Mouse (Mus musculus): Measurements from ENCODE around the gene Fus.

Gene Fus

DNA sequence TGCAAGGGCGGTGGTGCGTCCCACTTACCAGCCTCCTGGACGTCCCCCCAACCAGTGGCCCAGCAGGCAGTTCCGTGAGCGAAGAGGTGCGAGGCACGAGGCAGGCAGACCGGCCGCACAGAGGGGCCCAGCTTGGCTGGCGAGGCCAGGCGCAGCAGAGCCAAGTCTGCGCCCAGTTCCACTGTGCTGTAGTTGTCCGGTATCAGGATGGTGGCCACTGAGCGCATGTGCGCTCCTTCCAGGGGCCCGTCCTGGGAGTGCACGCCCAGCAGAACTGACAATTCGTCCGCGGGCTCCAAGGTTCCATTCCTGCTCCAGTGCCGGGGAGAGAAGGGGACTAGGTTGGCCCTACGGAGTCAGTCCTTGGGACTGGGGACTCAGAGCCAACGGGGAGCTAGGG lies 22.6 kb upstream of the Fus start:
- DNase-seq (ENCODE audit: low spot score): peak; percentile 68

DNA sequence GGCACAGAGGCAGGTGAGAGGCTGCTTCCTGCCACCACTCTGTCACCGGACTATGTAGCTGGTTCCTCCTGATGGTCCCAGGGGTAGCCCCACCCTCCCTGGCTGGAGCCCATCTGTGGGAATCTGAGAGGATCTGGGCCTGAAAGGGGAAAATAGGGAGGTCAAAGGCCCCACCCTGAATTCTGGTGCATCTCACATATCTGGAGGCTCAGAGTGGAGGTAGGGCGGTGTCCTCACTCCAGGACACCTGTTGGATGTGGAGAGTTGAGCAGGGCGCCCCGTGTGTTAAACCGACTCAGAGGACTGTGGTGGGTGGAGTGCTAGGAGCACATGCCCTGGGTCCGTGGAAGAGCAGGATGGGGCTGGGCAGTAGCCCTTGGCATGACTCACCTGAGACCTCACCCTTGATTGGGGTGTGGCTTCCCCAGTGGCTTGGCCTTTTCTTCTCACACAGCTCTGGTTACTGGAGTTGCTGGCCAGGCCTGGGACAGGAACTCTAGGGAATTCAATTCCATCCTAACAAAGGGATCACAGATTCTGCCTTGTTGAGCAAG lies 20.7 kb upstream of the Fus start, which contains the start of gene Prss36:
Gene Prss36 (minus strand): TSS at position 256 of the 554 bp plus-strand sequence.
- DNase-seq (ENCODE audit: low spot score): no peak

DNA sequence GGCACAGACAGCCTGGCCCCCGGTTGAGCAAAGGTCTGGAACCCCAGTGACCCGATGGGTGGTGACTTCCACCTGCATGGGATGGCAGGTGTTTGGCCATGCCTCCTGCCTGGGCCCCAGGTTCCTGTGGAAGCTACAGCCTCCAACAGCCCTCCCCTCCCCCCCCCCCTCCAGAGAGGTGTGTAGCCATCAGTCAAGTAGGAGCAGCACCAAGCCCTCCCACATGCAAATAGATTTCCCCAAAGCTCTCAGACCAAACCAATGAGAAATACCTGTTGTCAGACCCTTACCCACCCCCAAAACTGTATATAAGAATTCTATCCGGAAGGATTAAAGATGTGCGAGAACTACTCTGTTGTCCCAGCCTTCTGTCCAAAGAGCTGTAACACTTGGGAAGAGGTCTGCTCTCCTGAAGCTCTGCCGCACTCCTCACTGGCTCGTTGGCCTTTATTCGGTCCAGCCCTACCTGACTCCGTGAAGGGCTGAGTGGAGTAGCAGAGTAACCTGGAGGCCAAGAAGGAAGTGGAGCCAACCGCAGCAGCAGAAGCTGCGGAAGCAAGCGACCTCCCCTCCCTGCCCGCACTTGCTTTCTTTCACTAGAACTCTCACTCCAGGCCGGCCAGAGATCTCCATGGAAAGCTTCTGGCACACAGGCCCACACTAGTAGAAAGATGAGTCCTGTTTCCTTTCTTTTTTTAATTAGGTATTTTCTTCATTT lies 14.2 kb upstream of the Fus start:
- DNase-seq (ENCODE audit: low spot score): no peak

DNA sequence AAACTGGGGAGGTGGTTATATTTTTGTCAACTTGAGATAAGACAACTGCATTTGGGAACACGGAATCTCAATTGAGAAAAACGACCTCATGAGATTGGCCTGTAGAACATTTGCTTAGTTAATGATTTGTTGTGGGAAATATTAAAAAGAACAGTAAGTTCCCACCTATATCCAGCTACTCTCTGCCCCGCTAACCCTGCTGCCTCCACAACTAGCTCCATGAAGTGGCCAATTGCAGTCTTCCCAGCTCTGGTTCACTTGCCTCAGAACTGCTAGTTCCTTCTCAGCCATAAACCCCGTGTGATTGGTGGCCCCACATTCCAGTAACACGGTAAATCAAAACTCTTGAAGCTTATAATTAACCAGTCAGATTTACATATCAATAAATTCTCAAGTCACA lies 7.9 kb upstream of the Fus start:
- peak; percentile 22 for DNase-seq (ENCODE audit: low spot score)

DNA sequence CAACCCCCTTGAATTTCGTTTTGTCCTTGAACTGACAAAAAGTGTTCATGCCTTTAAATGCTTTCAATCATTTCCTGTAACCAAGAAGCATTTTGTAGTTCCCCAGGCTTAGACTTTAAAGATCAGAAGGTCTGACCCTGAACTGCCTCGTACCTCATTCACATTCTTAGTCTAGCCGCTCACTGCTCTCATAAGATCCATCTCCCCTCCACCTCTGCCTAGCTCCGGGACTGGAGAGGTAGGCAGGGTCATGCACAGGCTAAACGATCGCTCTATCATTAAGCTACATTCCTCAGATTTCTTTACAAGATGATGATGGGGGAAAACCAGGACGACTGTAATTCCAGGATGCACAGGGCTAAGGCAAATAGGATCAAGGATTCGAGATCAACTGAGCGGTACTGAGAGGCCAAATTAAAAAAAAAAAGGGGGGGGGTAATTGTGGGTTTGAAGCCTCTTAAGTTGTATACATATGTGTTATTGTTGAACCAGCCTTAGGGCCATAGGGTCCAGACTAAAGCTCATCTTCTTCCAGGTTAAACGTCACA lies 812 bp upstream of the Fus start:
- DNase-seq (ENCODE audit: low spot score): no peak

DNA sequence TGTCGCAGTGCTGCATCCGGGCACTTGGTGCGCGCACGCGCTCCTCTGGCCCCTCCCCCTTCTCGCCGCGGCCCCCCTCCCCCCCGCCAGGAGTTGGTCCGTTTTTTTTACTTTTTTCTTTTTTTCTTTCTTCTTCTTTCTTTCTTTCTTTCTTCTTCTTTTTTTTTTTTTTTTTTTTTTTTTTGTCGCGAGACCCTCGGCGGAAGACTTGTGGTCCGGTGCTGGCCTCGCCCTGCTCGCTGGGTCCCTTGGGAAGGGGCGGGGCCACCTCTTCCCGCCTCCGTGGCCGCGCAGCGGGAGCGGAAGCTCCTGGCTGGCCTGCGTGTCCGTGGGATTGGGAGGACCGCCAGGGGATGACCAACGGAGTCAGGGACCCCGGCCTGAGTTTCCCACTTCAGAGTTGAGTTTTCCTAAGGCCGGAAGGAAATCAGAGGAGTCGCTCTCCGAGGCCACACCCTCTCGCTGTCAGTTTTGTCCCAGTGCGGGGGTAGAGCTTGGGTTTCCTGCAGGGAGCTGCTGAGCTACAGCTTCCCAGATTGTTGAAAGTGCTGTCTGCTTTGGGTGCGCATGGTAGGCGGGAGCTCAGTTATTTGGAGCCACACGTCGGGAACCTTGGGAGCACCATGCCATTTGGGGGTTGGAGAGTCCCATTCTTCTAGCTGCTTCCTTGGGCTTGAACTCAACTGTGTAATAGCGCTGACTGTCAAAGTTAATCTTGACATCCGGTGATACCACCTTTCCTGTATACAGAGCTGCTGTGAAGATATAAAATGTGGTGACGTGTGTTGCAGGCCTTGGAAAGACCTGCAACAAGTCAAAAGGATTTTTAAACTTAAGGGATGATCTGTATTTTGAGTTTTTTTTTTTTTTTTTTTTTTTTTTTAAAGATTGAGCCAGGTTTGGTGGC lies 918 bp downstream of the Fus start:
- peak; percentile 88 for DNase-seq (ENCODE audit: low spot score)

DNA sequence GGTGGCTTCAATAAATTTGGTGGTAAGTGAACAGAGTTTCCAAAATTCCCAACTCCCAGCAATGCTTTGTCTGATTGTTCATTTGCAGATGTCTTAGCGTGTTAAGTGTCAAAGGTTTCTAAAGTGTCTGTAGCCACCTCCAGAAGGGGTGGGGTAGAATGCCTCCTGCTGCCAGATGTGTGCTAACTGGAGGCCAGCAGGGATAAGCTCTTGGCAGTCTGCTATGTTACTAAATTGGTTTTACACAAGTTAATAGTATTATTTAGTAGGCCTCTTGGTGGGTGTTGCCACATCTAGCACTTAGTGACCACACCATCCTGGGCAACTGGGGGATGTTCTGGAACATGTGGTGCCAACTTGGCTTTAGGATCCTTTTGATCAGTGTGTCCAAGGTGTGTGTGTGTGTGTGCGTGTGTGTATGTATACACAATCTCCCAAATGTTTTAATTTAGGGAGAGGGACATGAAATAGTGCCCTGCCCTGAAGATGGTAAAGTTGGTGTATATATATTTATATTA lies 7.2 kb downstream of the Fus start:
- DNase-seq (ENCODE audit: low spot score): no peak

DNA sequence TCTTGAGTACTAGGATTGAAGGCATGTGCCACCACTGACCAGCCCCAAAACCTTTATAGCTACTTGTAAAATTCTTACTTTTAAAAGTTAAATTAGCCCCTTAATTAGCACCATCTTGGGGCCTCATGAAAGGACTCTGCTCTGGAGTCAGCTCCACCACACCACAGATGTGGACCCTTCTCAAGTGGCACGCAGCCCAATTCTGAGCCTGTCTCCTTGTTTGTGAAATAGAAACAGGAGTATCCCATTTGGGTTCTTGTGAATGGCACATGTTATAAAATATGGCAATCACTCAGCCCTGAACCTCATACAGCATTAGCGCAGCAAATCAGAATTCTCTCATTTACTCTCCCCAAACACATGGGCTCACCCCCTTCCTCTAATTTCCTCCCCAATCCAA lies 11.6 kb downstream of the Fus start:
- DNase-seq (ENCODE audit: low spot score): no peak

DNA sequence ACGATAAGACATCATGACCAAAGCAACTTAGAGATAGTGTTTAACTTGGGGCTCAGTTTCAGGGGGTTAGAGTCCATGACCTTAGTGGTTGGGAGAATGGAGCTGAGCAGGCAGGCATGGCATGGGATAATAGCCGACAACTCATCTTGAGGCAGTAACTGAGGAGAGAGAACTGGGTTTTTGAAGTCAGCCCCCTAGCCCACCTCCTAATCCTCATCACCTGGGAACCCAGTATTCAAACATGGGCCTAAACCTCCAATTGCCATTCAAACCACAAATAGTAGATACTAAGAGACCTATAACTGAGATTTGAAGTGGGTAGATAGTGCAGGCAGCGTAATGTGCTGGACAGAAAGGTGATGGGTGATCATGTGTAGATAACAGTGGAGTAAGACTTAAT lies 13.3 kb downstream of the Fus start:
- no peak for DNase-seq (ENCODE audit: low spot score)

DNA sequence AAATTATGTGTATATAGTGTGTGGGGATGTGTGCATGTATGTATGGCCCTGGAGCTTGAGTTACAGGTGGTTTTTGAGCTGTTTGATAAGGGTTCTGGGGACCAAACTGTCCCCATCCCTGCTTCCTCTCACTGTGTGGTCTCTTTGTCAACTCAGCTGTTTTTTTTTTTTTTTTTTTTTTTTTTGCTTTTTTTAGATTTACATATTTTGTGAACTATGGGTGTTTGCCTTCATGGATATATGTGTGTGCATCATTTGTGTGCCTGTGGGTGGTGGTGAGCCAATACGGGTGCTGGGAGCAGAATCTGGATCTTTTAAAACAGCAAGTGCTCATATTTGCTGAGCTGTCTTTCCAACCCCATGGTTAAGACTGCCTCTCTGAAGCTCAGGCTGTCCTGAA lies 21.6 kb downstream of the Fus start:
- no peak for DNase-seq (ENCODE audit: low spot score)

DNA sequence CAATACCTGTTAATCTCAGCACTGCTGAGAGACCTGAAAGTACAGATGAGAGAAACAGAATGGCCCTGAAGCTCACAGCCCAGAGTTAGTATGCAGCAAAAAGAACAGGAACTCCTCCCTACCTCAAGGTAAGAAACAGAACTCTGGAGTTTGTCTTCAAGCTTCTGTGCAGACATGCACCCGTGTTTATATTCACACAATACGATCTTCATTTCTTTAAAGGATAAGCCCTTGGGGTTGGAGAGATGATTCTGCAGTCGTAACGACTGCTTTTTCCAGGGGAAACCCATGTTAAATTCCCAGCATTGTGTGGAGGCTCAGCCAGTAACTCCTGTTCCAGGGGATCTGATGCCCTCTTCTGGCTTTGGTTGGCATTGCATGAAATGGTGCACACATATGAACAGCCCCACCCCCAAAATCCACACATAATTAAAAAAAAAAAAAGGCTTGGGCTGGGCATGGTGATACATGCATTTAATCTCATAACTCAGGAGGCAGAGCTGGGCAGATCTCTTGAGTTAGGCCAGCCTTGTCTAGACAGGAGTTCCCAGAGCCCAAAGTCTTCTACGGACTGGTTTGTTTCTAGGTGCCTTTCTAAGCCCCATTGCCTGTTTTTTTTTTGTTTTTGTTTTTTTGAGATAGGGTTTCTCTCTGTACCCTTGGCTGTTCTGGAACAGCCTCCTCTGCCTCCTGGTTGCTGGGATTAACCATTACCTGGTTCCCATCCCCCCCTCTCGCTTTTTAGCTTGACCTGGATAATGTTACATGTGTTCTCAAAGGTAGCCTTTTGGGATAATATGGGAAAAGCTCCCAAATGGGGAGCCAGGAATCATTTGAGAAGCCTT lies 24.6 kb downstream of the Fus start:
- peak; percentile 87 for DNase-seq (ENCODE audit: low spot score)

DNA sequence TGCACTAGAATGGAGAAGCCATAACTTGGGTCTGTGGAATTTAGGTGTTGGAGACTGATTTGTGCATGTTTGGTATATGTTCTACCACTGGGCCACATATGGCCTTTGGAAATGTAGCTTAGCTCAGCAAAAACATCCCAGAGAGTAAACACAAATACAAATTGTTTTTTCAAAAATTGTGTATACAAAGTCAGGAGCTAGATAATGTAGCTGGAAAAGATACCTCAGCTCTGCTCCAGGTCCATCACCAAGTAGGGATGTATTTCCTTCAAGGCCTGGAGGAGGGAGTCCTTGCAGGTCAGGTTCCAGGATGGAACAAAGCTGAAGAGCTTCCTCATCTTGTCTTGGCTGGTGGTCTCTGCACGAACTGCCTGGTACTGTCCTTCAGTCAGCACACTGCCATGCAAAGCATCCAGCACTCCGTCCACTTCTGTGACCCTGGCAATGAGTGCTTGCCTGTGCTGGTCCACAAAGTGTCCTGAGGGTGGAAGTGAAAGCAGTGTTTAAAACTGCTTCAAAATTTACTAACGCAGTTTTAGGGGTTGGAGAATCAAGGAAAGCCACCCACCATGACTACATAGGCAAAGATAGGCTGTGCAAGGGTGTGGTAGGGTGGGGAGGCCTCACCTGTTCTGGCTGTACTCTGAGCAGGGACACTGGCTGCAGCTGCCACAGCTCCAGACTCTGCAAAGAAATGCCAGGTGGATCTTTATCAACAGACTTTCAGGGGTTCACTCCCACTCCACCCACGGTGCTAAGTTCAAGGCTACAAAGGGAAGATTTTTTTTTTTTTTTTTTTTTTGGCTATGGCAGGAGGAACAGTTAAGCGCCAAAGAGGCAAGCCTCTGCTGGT lies 25.5 kb downstream of the Fus start:
- no peak for DNase-seq (ENCODE audit: low spot score)

DNA sequence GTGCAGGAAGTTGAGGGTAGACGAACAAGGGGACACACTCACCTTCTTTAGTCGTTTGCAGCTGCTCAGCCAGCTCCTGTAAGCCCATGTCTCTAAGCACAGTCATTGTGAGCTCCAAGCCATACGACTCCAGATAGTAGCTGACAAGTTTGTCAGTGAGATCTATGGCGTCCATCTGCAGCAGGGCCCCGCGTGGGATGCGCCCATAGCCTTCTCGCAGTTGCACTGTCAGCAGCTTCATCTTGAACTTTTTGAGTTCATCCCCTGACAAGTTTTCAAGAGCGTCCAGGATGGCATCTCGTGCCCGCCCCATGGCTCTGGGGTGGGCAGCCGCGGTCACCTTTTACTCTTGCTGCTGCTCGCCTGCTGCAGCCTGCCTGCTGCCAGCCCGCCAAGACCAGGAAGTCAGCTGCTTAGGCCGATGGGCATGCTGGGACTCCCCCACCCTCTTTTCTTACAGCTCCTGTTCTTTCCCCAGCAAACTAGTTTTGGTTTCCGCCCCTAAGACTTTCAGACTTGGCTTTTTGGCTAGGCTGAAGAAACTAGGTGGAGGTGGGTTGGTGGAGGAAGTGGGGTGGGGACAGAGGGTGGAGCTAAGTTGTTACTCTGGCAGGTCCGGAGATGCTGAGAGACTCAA lies 26.2 kb downstream of the Fus start, which contains the start of gene Pycard:
Gene Pycard (minus strand): TSS at position 527 of the 637 bp plus-strand sequence.
- DNase-seq (ENCODE audit: low spot score): peak; percentile 61

DNA sequence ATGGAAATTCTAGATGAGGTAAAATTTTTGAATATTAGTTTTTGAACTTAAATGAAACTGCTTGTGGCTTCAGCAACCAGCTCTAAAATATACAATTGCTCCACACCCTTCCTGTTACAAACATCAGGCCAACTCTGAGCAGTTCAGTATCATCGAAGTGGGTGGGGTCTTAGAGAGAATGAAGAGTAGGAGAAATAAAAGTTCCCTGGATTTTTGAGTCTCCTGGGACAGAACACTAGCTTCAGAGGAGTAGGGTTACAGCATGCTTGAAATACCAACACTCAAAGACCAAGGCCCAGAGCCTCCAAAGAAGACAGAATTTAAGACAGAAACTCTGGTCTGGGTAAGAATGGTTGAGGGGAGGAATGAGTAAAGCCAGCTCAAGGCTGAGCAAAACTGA lies 32.2 kb downstream of the Fus start:
- DNase-seq (ENCODE audit: low spot score): no peak

DNA sequence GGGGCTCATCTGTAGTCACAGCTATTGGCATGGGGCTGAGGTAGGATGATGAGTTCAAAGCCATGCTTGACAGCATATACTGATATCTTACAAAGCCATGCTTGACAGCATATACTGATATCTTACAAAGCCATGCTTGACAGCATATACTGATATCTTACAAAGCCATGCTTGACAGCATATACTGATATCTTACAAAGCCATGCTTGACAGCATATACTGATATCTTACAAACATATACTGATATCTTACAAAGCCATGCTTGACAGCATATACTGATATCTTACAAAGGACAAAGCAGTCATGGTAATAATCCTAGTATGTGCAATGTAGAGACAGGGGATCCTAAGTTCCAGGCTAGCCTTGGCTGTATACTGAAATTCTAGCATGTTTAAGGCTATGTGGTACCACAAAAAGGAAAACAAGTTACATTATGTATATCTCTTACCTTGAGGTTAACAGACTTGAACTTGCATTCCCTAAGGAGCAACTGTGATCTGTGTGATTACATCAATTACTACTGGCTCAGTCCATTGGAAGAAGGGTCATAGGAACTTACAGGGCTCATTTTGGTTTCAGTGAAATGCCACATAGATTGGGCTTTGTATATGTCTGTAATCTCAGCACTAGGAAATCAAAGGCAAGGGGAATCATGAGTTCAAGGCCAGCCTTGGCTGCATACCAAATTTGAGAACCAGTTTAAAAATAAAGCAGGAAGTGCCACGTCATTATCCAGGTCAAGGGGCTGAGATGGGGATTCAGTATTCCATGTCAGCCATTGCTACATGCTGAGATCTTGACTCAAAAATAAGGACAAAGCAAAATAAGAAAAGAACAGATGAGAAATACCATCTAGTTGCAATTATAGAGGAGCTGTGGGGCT lies 33.1 kb downstream of the Fus start:
- DNase-seq (ENCODE audit: low spot score): no peak

DNA sequence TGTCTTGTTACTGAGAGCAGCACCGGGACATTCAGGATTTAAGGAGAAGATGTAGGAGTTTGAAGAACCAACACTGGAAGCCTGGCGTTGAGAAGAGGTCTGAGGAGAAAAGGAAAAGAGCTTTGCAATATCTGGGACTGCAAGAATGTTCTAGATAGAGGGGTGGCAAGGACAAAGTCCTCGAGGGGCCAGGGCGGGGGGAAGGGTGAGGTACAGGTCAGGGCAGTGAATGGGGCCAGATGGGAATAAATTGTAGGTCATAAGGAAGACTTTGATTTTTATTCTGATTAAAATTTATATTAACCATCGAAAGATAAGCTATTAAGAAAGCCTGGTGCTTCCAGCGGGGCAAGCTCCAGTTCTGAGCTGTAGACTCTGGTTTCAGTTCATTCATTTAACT lies 35.8 kb downstream of the Fus start:
- DNase-seq (ENCODE audit: low spot score): no peak

DNA sequence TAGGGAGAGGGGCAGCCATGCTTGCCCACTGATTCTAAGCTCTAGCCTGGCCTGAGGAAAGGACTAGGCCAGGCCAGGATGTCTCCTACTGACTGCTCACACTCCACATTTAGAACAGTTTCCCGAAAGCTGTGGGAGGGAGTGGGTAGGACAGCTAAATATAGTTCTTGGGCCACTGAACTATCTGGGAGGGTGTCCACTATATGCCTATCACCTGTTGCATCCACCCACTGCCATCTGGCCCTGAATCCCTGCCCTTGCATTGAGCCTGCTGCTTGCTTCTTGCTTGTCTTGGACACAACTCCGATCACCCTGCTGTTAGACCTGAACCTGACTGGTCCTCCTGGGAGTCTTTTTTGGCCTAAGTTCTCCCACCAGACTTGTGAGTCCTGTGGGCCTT lies 36.4 kb downstream of the Fus start, which contains the start of gene Trim72:
Gene Trim72 (plus strand): TSS at position 262 of the 400 bp plus-strand sequence.
- no peak for DNase-seq (ENCODE audit: low spot score)

DNA sequence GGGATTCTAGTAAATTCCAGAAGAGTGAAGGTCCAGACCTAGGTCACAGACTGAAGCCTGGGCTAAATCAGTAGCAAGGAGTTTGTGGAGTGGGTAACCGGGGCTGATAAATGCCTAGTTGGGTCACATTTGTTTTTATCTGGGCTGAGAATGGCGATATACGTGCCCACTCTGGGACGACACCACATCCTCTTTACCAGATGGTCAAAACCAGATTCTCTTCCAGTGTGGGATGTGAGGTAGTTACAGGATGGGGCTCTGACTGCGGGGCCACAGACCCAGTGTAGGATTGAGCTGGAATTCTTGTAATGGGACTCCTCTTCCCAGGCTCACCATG lies 36.9 kb downstream of the Fus start:
- no peak for DNase-seq (ENCODE audit: low spot score)
